11 mouse cellular contexts compared by ENCODE assay signal in genomic region chr14:25511564-25511963, GRCm38 (mm10). TPM values are rescaled to one million over a fixed set of nuclear protein-coding genes. Genes with fewer than 3 reads are reported as not detected.
A peak's percentile ranks its signal among the peaks of the same experiment; 100 is the strongest.
DNase-seq lines count a peak whose midpoint lies in the region; ATAC-seq lines count a peak whose summit lies in the region.
"Had no signal": no experiment of that assay in that cellular context is flagged by ENCODE, and none has a peak within 500 bp of the region (broad histone marks: within the 10 kb centered on the region; RNA-seq: fewer than 3 reads in every experiment).

No protein-coding gene starts in this region.

- no peak overlapping the region for H3K4me2 ChIP-seq in heart, embryonic 13.5 days
- no peak overlapping the region for H3K4me2 ChIP-seq in embryonic facial prominence, embryonic 13.5 days
- H3K4me2 ChIP-seq in intestine, embryonic 15.5 days (replicated peaks): no peak overlapping the region

- peaks cover 100% of the 10 kb centered on the region for H3K4me1 ChIP-seq in heart, embryonic 13.5 days
- peaks cover 72% of the 10 kb centered on the region for H3K4me1 ChIP-seq in embryonic facial prominence, embryonic 13.5 days
- H3K4me1 ChIP-seq in intestine, embryonic 15.5 days (replicated peaks): peaks cover 85% of the 10 kb centered on the region

- H3K9me3 ChIP-seq in heart, embryonic 13.5 days: no peaks in the 10 kb centered on the region
- no peaks in the 10 kb centered on the region for H3K9me3 ChIP-seq in embryonic facial prominence, embryonic 13.5 days
- H3K9me3 ChIP-seq in intestine, embryonic 15.5 days: no peaks in the 10 kb centered on the region

- H3K27me3 ChIP-seq in heart, embryonic 13.5 days (replicated peaks): no peaks in the 10 kb centered on the region
- no peaks in the 10 kb centered on the region for H3K27me3 ChIP-seq in embryonic facial prominence, embryonic 13.5 days
- no peaks in the 10 kb centered on the region for H3K27me3 ChIP-seq in intestine, embryonic 15.5 days (replicated peaks)

- no peak for ATAC-seq in heart, embryonic 13.5 days (ENCODE audit: extremely low read depth, insufficient number of reproducible peaks, low FRiP score, low TSS enrichment)
- ATAC-seq in embryonic facial prominence, embryonic 13.5 days (ENCODE audit: insufficient number of reproducible peaks, insufficient read depth, low FRiP score, low TSS enrichment, low read depth): no peak
- ATAC-seq in intestine, embryonic 15.5 days: no peak

- no peak overlapping the region for H3K4me3 ChIP-seq in heart, embryonic 13.5 days
- H3K4me3 ChIP-seq in embryonic facial prominence, embryonic 13.5 days: no peak overlapping the region
- H3K4me3 ChIP-seq in intestine, embryonic 15.5 days (replicated peaks): no peak overlapping the region

- peaks cover 27% of the 10 kb centered on the region for H3K36me3 ChIP-seq in heart, embryonic 13.5 days
- H3K36me3 ChIP-seq in embryonic facial prominence, embryonic 13.5 days: peaks cover 39% of the 10 kb centered on the region
- H3K36me3 ChIP-seq in intestine, embryonic 15.5 days: no peaks in the 10 kb centered on the region

- 30% methylated on average over 3 of the region's 3 CpGs for WGBS in heart, embryonic 13.5 days
- 34% methylated on average over 3 of the region's 3 CpGs for WGBS in embryonic facial prominence, embryonic 13.5 days
- 28% methylated on average over 3 of the region's 3 CpGs for WGBS in intestine, embryonic 15.5 days

- peak overlapping the region; percentile 12; the same call in 1 of the 2 replicates for H3K9ac ChIP-seq in heart, embryonic 13.5 days
- no peak overlapping the region for H3K9ac ChIP-seq in embryonic facial prominence, embryonic 13.5 days
- H3K9ac ChIP-seq in intestine, embryonic 15.5 days: peak overlapping the region; percentile 30; the same call in 1 of the 2 replicates

- peak overlapping the region; percentile 92 for H3K27ac ChIP-seq in heart, embryonic 13.5 days (replicated peaks)
- peak overlapping the region; percentile 48; the same call in 1 of the 2 replicates for H3K27ac ChIP-seq in embryonic facial prominence, embryonic 13.5 days
- peak overlapping the region; percentile 68 for H3K27ac ChIP-seq in intestine, embryonic 15.5 days

- intact Hi-C loops in heart, postnatal 25 days (cut with DNase I): no loop called here

- DNase-seq in heart, postnatal 25 days (ENCODE audit: low spot score): no peak
- DNase-seq in MN1 (ENCODE audit: low spot score): peak; percentile 64
- no peak for DNase-seq in right cerebral cortex, postnatal 25 days
- no peak for DNase-seq in layer of hippocampus, adult 11-12 months (ENCODE audit: low spot score)
- no peak for DNase-seq in frontal cortex, postnatal 25 days (ENCODE audit: low spot score in 2 of 2)
- DNase-seq: embryo, embryonic 11 days; kidney, postnatal 10 days; spleen, adult 18-20 months had no signal

RNA-seq across cellular contexts. Expression of gene Zmiz1, which starts 52.6 kb away (rescaled TPM):
- polyA plus RNA-seq in heart, embryonic 13.5 days (2015; fragmentation: Nextera tagmentation; extraction: Ambion mirVana): 25.1 and 25.7 TPM in 2 replicates
- 10 to 100 TPM; 40.2 to 49.9 TPM for total RNA-seq in heart, postnatal 25 days (2021)
- polyA plus RNA-seq in embryonic facial prominence, embryonic 13.5 days (2015; fragmentation: Nextera tagmentation; extraction: Ambion mirVana): 44.3 and 52.9 TPM in 2 replicates
- polyA plus RNA-seq in intestine, embryonic 15.5 days (2015; fragmentation: Nextera tagmentation; extraction: Ambion mirVana): 26.3 and 28.0 TPM in 2 replicates
